ENCODE assay signal across 19 mouse cellular contexts in the genomic region with DNA sequence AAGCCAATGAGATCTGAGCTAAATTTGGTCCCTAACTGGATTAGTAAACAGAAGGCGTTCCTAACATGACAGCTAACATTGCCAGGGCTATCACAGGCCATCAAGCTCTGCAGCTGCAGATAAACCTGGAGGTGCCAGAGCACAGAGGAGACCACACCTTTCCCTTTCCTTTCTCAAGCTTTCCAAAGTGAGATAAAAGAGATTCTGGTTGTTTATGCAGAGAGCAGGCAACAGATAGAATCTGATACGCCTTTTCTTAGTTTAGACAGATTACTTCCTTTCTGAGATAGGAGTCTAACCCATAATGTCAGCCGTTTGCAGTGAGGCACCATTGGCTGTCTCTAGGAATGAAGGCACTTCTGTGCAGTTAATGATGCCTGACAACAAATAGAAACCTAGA.
DNase-seq lines count a peak whose midpoint lies in the region; ATAC-seq and TF ChIP-seq lines count a peak whose summit lies in the region.
"Had no signal": no experiment of that assay in that cellular context is flagged by ENCODE, and none has a peak within 500 bp of the region (broad histone marks: within the 10 kb centered on the region; RNA-seq: fewer than 3 reads in every experiment).

No protein-coding gene starts in this region.

- H3K9ac ChIP-seq in heart, embryonic 12.5 days, result no peak overlapping the region
- no peak overlapping the region for H3K9ac ChIP-seq in liver, embryonic 12.5 days
- H3K9ac ChIP-seq in liver, postnatal 0 days (replicated peaks), result no peak overlapping the region
- no peak overlapping the region for H3K9ac ChIP-seq in forebrain, embryonic 16.5 days (replicated peaks; ENCODE audit: low read depth, low read length)
- H3K9ac ChIP-seq: embryonic facial prominence, embryonic 13.5 days; heart, embryonic 13.5 days; midbrain, embryonic 13.5 days; neural tube, embryonic 15.5 days had no signal

- DNase-seq in heart, adult 8-10 months (ENCODE audit: low spot score), result peak; percentile 32
- DNase-seq in liver, postnatal 0 days, result no peak
- DNase-seq in kidney, postnatal 36 days, result peak; percentile 30 to 50
- DNase-seq in skeletal muscle tissue, adult 2 months (ENCODE audit: low read depth, low spot score), result peak; percentile 1
- DNase-seq: adrenal gland, postnatal 36 days; B cell, adult 2 months; cerebellum, adult 8-10 months; liver; thymus, postnatal 36 days had no signal

- no peak for TF ChIP-seq CTCF in liver, postnatal 0 days (IDR thresholded peaks at IDR 0.05; ENCODE audit: low read depth)

- no peak overlapping the region for H3K27ac ChIP-seq in heart, embryonic 12.5 days (ENCODE audit: poor library complexity, severe bottlenecking)
- no peak overlapping the region for H3K27ac ChIP-seq in liver, embryonic 12.5 days
- no peak overlapping the region for H3K27ac ChIP-seq in liver, postnatal 0 days (ENCODE audit: low read depth)
- no peak overlapping the region for H3K27ac ChIP-seq in forebrain, embryonic 16.5 days (ENCODE audit: low read length)
- H3K27ac ChIP-seq: embryonic facial prominence, embryonic 13.5 days; heart, embryonic 13.5 days; midbrain, embryonic 13.5 days; neural tube, embryonic 15.5 days had no signal

- H3K27me3 ChIP-seq in heart, embryonic 12.5 days (replicated peaks), result no peaks in the 10 kb centered on the region
- H3K27me3 ChIP-seq in liver, embryonic 12.5 days (replicated peaks), result no peaks in the 10 kb centered on the region
- H3K27me3 ChIP-seq in liver, postnatal 0 days (ENCODE audit: insufficient read depth, low read length), result no peaks in the 10 kb centered on the region
- no peaks in the 10 kb centered on the region for H3K27me3 ChIP-seq in forebrain, embryonic 16.5 days (replicated peaks; ENCODE audit: control insufficient read depth, insufficient read depth, low read length)
- H3K27me3 ChIP-seq: embryonic facial prominence, embryonic 13.5 days; heart, embryonic 13.5 days; midbrain, embryonic 13.5 days; neural tube, embryonic 15.5 days had no signal

- TF ChIP-seq EP300 in liver, postnatal 0 days (IDR thresholded peaks at IDR 0.05; ENCODE audit: low read depth), result no peak

- WGBS in heart, embryonic 12.5 days, result 26% methylated on average over 3 of the region's 3 CpGs
- WGBS in liver, embryonic 12.5 days (ENCODE audit: insufficient replicate concordance), result 13% methylated on average over 3 of the region's 3 CpGs
- 31% methylated on average over 3 of the region's 3 CpGs for WGBS in liver, postnatal 0 days (ENCODE audit: insufficient replicate concordance)
- WGBS in forebrain, embryonic 16.5 days, result 86% methylated on average over 3 of the region's 3 CpGs

- no peaks in the 10 kb centered on the region for H3K9me3 ChIP-seq in heart, embryonic 12.5 days (replicated peaks)
- H3K9me3 ChIP-seq in liver, embryonic 12.5 days (replicated peaks), result no peaks in the 10 kb centered on the region
- no peaks in the 10 kb centered on the region for H3K9me3 ChIP-seq in liver, postnatal 0 days (ENCODE audit: low read length)
- H3K9me3 ChIP-seq in forebrain, embryonic 16.5 days (ENCODE audit: control insufficient read depth, low read length), result no peaks in the 10 kb centered on the region
- H3K9me3 ChIP-seq: embryonic facial prominence, embryonic 13.5 days; heart, embryonic 13.5 days; midbrain, embryonic 13.5 days; neural tube, embryonic 15.5 days had no signal

- no peaks in the 10 kb centered on the region for H3K4me1 ChIP-seq in heart, embryonic 12.5 days (replicated peaks)
- H3K4me1 ChIP-seq in liver, embryonic 12.5 days, result no peaks in the 10 kb centered on the region
- H3K4me1 ChIP-seq in liver, postnatal 0 days (ENCODE audit: insufficient read depth), result no peaks in the 10 kb centered on the region
- no peaks in the 10 kb centered on the region for H3K4me1 ChIP-seq in forebrain, embryonic 16.5 days (replicated peaks; ENCODE audit: control insufficient read depth, insufficient read depth, low read length)
- H3K4me1 ChIP-seq: embryonic facial prominence, embryonic 13.5 days; heart, embryonic 13.5 days; midbrain, embryonic 13.5 days; neural tube, embryonic 15.5 days had no signal

- H3K4me3 ChIP-seq in heart, embryonic 12.5 days, result no peak overlapping the region
- H3K4me3 ChIP-seq in liver, embryonic 12.5 days, result no peak overlapping the region
- H3K4me3 ChIP-seq in liver, postnatal 0 days (ENCODE audit: low read depth, low read length), result no peak overlapping the region
- H3K4me3 ChIP-seq in forebrain, embryonic 16.5 days (replicated peaks; ENCODE audit: low read length), result no peak overlapping the region
- H3K4me3 ChIP-seq: embryonic facial prominence, embryonic 13.5 days; heart, embryonic 13.5 days; midbrain, embryonic 13.5 days; myocyte; neural tube, embryonic 15.5 days had no signal

- H3K4me2 ChIP-seq in heart, embryonic 12.5 days, result no peak overlapping the region
- H3K4me2 ChIP-seq in liver, embryonic 12.5 days, result no peak overlapping the region
- no peak overlapping the region for H3K4me2 ChIP-seq in liver, postnatal 0 days (ENCODE audit: low read depth, low read length)
- no peak overlapping the region for H3K4me2 ChIP-seq in forebrain, embryonic 16.5 days (ENCODE audit: low read length)
- H3K4me2 ChIP-seq: embryonic facial prominence, embryonic 13.5 days; heart, embryonic 13.5 days; midbrain, embryonic 13.5 days; neural tube, embryonic 15.5 days had no signal

- H3K36me3 ChIP-seq in heart, embryonic 12.5 days, result no peaks in the 10 kb centered on the region
- no peaks in the 10 kb centered on the region for H3K36me3 ChIP-seq in liver, embryonic 12.5 days
- no peaks in the 10 kb centered on the region for H3K36me3 ChIP-seq in liver, postnatal 0 days (replicated peaks; ENCODE audit: insufficient read depth, low read length)
- no peaks in the 10 kb centered on the region for H3K36me3 ChIP-seq in forebrain, embryonic 16.5 days (ENCODE audit: control insufficient read depth, insufficient read depth)
- H3K36me3 ChIP-seq: embryonic facial prominence, embryonic 13.5 days; heart, embryonic 13.5 days; midbrain, embryonic 13.5 days; neural tube, embryonic 15.5 days had no signal

- no peak for ATAC-seq in heart, embryonic 12.5 days (ENCODE audit: insufficient number of reproducible peaks, low FRiP score)
- ATAC-seq in liver, embryonic 12.5 days, result peak; percentile 51; the same call in 1 of the 2 replicates
- no peak for ATAC-seq in liver, postnatal 0 days
- ATAC-seq in forebrain, embryonic 16.5 days, result no peak
- ATAC-seq: activated CD4-positive, CD25-positive, alpha-beta regulatory T cell, adult 4 months; midbrain, embryonic 13.5 days; Patski had no signal
